In the genomic region with DNA sequence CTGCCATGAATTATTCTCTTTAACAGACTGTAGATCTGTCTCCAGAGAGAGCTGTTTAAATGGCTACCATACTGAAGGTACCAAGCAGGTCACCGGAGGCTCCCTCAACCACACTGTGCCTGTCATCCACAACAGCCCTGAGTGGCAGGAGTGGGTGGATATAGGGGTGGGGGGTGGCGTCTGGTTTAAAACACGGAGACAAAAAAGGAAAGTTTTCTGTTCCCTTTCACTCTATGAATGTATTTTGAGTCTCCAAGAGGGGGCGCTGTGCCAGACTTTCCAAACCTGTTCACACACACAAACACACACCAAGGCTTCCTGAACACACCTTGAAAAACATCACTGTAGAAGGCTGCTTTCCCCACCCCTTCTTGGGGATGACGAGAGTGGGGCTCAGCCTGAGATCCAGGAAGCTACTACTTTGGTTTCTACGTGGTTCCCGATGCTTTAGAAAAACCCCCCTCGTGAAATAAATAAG, we compare ENCODE assay signal across 10 mouse cellular contexts. TPM values are rescaled to one million over a fixed set of nuclear protein-coding genes. Genes with fewer than 3 reads are reported as not detected.
DNase-seq lines count a peak whose midpoint lies in the region; ATAC-seq and TF ChIP-seq lines count a peak whose summit lies in the region.
"Had no signal": no experiment of that assay in that cellular context is flagged by ENCODE, and none has a peak within 500 bp of the region (broad histone marks: within the 10 kb centered on the region; RNA-seq: fewer than 3 reads in every experiment).

No protein-coding gene starts in this region.

- peaks cover 5% of the 10 kb centered on the region for H3K4me1 ChIP-seq in hindbrain, postnatal 0 days (ENCODE audit: insufficient read depth, low read length)
- peaks cover 5% of the 10 kb centered on the region for H3K4me1 ChIP-seq in neural tube, embryonic 14.5 days (ENCODE audit: control insufficient read depth, insufficient read depth, low read length)

- no peak overlapping the region for H3K27ac ChIP-seq in hindbrain, postnatal 0 days
- no peak overlapping the region for H3K27ac ChIP-seq in neural tube, embryonic 14.5 days (ENCODE audit: low read depth, low read length)

- no peak overlapping the region; the same call in 1 of the 2 replicates for H3K4me2 ChIP-seq in hindbrain, postnatal 0 days (ENCODE audit: low read depth, low read length)
- H3K4me2 ChIP-seq in neural tube, embryonic 14.5 days (ENCODE audit: low read depth, low read length), result no peak overlapping the region

- peak; percentile 64 for TF ChIP-seq CTCF in hindbrain, postnatal 0 days (IDR thresholded peaks at IDR 0.05; ENCODE audit: low read depth)

- no peak overlapping the region; the same call in 1 of the 2 replicates for H3K9ac ChIP-seq in hindbrain, postnatal 0 days (replicated peaks; ENCODE audit: low read length)
- H3K9ac ChIP-seq in neural tube, embryonic 14.5 days (replicated peaks; ENCODE audit: low read depth, low read length), result no peak overlapping the region
- H3K9ac ChIP-seq: limb, embryonic 13.5 days had no signal

- H3K27me3 ChIP-seq in hindbrain, postnatal 0 days (ENCODE audit: insufficient read depth, low read length), result no peaks in the 10 kb centered on the region
- no peaks in the 10 kb centered on the region for H3K27me3 ChIP-seq in neural tube, embryonic 14.5 days (ENCODE audit: control insufficient read depth, insufficient read depth, low read length)
- H3K27me3 ChIP-seq: limb, embryonic 13.5 days had no signal

- H3K36me3 ChIP-seq in hindbrain, postnatal 0 days (ENCODE audit: insufficient read depth, low read length), result no peaks in the 10 kb centered on the region
- no peaks in the 10 kb centered on the region for H3K36me3 ChIP-seq in neural tube, embryonic 14.5 days (ENCODE audit: control insufficient read depth, insufficient read depth, low read length)
- H3K36me3 ChIP-seq: limb, embryonic 13.5 days had no signal

- no peak overlapping the region for H3K4me3 ChIP-seq in hindbrain, postnatal 0 days (ENCODE audit: low read length)
- H3K4me3 ChIP-seq in neural tube, embryonic 14.5 days (ENCODE audit: low read depth, low read length), result no peak overlapping the region
- H3K4me3 ChIP-seq: limb, embryonic 13.5 days had no signal

- WGBS in hindbrain, postnatal 0 days, result 59% methylated on average over 8 of the region's 8 CpGs
- 64% methylated on average over 8 of the region's 8 CpGs for WGBS in neural tube, embryonic 14.5 days

- H3K9me3 ChIP-seq in hindbrain, postnatal 0 days (ENCODE audit: low read length), result no peaks in the 10 kb centered on the region
- H3K9me3 ChIP-seq in neural tube, embryonic 14.5 days (ENCODE audit: control insufficient read depth, low read length), result no peaks in the 10 kb centered on the region
- H3K9me3 ChIP-seq: limb, embryonic 13.5 days had no signal

- ATAC-seq in hindbrain, postnatal 0 days, result peak; percentile 44; the same call in 1 of the 2 replicates
- ATAC-seq in neural tube, embryonic 14.5 days (ENCODE audit: low read depth), result peak; percentile 55; the same call in 1 of the 2 replicates
- no peak for ATAC-seq in monocyte, adult 5-6 weeks (replicated peaks; ENCODE audit: insufficient number of reproducible peaks, low FRiP score, low TSS enrichment, poor library complexity, severe bottlenecking)

- DNase-seq in adrenal gland, postnatal 10 days, result peak; percentile 35
- DNase-seq in adrenal gland, adult 8-10 months, result no peak
- peak; percentile 36 to 57 for DNase-seq in left cerebral cortex, adult 18-20 months (ENCODE audit: low spot score in 2 of 2)
- no peak for DNase-seq in left cerebral cortex, adult 8-10 months (ENCODE audit: low spot score in 2 of 2)
- peak; percentile 29 to 34 for DNase-seq in cerebellum, postnatal 36 days
- peak; percentile 61 for DNase-seq in hindbrain, postnatal 0 days (ENCODE audit: low spot score)

RNA-seq across cellular contexts. Expression of gene Adcy5, which starts 43.5 kb away (rescaled TPM):
- total RNA-seq in adrenal gland, postnatal 10 days (2021), result 1 to 10 TPM; 6.6 to 9.0 TPM
- total RNA-seq in adrenal gland, adult 8-10 months (2022), result 10 to 100 TPM; 11.8 to 19.1 (median 13.6) TPM
- 100 to 1,000 TPM; 122 to 142 TPM for total RNA-seq in left cerebral cortex, adult 18-20 months (2021)
- total RNA-seq in left cerebral cortex, adult 8-10 months (2022), result 100 to 1,000 TPM; 198 to 240 (median 222) TPM
- total RNA-seq in hindbrain, postnatal 0 days (2014; rRNA removed), result 82.7 and 85.5 TPM in 2 replicates
- 5.7 and 6.3 TPM in 2 replicates for polyA plus RNA-seq in hindbrain, postnatal 0 days (2015; fragmentation: Nextera tagmentation; extraction: Ambion mirVana)
- polyA plus RNA-seq in neural tube, embryonic 14.5 days (2014; fragmentation: Nextera tagmentation; extraction: Ambion mirVana), result 8.3 and 8.8 TPM in 2 replicates
- 0.10 TPM in 1 of 3 replicates, not detected in the others for total RNA-seq in monocyte, adult 5-6 weeks (2017)
- total RNA-seq: common myeloid progenitor, adult 5-6 weeks had no signal

Comparison
In these comparisons a context has a peak if more than half of its experiments do, and no peak if none do; other contexts are left out.
1. DNase-seq: peak in adrenal gland, postnatal 10 days (single experiment), left cerebral cortex, adult 18-20 months (2 of 2), cerebellum, postnatal 36 days (2 of 2) and hindbrain, postnatal 0 days (single experiment); none in adrenal gland, adult 8-10 months (single experiment) and left cerebral cortex, adult 8-10 months (0 of 2).